Mouse (Mus musculus): Measurements from ENCODE around the gene Fndc11. TPM values are rescaled to one million over a fixed set of nuclear protein-coding genes. Genes with fewer than 3 reads are reported as not detected.
"Not testable (repeated sequence)": the region's sequence is repeated elsewhere in the genome, so short reads cannot be mapped to it uniquely, and the experiment has no call there.

The Fndc11 gene
- polyA plus RNA-seq (2017; shearing (Covaris generic)) = 1 to 10 TPM in 1 of 3 experiments, under 1 TPM in 2; 0.34 to 1.6 (median 0.53) TPM

DNA sequence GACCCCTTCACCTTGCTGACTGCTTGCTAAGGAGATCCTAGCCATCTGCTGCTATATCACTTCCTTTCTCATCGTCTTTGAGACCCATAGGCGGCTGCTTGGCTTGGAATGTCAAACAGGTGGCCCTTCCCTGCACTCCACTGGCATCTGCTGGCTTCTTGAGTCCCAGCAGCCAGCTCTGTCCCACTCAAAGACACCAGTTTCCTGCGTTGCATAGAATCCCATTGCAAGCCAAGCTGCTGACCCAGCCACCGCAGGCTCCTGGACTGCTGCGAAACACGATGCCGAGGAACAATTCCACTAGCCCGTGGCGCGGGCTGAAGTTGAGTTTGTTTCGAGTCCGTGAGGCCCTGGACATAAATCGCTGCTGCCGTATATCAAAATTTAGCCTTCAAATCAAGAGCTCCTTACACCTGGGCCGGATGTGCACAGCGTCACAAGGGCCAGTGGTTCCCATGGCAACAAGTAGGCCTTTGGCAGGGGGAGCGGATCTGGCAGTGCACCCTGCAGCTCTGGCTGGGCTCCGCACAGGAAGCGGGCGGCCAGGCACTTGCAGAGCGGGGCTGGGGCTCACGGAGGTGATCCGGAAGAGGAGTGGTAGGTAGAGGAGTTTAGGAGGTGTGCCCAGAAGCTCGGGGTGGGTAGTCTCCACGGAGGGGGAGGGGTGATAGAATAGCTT is at the start of gene Fndc11:
Fndc11 (plus strand) TSS at position 476 of the 679 bp plus-strand sequence.
- ATAC-seq = peak; percentile 99

DNA sequence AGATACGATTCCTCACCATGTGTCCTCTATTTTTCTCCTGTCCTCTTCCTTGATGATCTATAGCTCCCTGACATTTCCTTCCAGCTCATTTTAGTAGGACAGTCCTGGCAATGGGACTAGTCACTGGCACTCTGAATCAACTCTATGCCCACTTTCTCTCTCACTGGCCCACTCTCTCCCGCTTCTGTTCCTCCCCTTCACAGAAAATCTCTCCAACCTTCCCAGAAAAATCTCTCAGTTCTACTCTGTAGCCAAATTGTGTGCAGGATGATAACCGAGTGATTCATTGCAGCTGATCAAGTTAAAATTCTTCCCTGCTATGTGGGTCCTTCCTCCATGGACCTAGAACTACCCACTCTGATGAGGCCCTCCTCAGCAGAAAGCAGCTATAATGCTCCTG is 45.2 kb upstream of the Fndc11 start:
- no peak for ATAC-seq

DNA sequence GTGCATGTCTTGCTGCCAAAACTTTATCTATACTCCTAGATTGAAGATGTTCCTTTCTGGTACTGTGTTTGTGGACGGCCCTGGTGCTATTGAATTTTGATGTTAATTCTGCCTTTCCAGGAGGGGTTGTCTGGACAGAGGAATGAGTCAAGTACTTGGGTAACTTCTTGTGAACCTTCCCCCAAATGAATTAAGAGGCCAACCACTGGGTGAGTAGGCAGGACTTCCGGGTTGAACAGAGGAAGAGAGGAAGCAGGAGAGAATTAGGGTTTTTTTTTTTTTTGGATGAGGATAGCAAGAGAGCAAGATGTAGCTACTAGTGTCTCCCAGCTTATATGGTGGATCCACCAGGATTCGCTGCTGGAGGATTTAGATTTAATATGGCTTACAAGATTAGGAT is 41.8 kb upstream of the Fndc11 start:
- no peak for ATAC-seq

DNA sequence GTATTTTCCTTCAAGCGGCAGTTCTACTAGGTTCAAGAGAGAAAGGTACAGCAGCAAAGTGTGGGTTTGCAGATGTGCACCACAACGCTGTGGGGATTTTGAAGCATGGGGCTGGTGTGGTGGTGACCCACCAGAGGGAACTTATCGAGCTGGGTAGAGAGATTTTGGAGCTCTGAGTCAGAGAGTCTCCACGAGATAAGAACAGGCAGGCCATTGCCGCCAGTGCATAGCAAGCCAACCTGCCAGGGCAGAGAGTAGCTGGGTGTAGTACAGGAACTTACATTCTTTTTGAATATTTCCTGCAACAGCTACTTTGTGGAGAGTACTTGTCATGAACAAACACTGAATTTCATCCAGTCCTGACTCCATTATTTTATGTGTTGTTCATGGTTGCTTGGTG is 41.3 kb upstream of the Fndc11 start:
- ATAC-seq = no peak

DNA sequence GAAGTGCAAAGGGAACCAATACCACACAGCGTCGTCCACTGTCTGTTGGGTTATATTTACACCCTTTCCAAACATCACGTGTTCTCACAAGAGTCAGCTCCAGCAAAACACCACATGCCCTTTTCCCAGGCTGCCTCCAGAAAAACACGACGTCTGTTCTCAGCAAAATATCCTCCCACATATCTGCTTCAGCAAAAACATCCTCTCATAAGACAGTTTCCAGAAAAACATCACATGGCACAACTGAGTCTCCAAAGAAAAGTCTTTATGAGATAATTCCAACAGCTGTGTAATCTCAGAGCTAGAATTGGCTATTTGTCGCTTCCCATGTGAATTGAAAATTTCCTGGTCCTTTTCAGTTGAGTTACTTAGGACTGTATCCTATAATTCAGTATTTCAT is 38.9 kb upstream of the Fndc11 start:
- no peak for ATAC-seq

DNA sequence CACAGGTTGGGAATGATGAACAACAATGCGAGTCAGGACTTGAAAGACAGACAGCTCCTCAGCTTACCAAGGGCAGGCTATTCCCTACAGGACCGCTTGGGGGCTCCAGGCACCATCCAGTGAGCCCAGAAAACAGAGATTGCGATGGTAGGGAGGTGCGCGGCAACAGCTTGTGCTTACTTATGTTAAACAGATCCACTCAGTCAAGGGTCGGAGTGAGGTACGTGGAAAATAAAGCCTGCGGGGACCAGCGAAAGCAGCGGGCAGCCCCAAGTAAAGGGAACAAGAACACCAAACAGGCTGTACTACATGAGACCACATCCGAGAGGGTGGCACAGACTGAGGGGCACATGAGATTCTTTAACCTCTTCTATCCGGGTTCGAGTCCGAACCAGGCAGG is 33.2 kb upstream of the Fndc11 start:
- peak; percentile 73 for ATAC-seq

DNA sequence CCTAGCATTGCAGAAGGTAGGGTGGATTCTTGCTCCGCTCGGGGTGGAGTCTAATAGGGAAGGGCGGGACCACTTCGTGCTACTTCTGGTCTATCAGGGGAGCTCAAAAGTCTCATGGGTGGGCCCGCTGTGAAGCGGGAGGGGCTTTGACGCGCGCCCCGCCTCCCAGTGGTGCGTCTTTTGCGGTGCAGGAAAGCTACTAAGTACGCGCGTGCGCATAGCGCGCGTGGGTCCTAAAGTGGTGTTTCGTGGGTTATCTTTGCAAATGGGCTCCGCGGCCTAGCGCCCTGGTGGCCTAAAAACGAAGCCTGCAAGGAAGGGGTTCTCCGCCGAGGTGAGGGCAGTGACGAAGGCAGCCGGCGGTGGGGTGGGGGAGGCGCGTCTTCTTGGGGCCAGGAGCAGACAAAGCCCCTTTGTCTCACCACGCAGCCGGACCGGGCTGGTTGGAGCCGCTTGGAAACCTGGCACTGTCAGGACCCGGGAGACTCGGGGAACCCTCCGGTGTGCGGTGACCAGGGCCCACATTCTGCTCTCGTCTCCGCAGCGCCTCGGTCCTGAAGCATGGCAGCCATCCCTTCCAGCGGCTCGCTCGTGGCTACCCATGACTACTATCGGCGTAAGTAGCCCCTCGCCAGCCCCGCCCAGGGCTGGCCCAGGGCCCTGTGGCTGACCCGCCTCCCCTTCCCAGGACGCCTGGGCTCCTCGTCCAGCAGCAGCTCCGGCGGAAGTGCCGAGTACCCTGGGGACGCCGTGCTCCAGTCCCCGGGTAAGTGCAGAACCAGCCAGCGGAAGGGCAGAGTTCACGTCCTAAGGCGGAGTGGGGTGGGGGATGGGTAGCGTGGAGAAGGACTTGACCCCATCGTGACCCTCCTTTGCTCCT is 32.5 kb upstream of the Fndc11 start, which contains the start of gene Ppdpf:
Ppdpf (plus strand) TSS at position 127 of the 880 bp plus-strand sequence.
- ATAC-seq = peak; percentile 92

DNA sequence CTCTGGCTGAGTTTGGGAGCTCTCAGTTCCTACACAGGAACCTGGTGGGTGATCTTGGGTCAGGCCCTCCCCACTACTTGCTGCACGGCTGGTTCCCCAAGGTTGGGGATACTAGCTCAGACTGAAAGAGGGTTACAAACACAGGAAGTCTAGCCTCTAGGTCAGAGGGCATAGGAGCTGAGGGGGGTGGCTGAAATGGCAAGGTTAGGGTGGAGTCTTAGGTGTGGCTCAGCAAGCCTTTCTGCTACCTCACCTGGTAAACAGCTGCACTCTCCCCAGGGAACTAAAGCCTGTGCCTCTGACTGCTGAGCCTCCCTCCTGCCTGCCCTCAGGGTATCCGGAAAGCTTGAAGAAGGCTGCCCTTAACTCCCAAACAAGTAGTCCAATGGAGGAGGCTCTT is 31.1 kb upstream of the Fndc11 start:
- no peak for ATAC-seq

DNA sequence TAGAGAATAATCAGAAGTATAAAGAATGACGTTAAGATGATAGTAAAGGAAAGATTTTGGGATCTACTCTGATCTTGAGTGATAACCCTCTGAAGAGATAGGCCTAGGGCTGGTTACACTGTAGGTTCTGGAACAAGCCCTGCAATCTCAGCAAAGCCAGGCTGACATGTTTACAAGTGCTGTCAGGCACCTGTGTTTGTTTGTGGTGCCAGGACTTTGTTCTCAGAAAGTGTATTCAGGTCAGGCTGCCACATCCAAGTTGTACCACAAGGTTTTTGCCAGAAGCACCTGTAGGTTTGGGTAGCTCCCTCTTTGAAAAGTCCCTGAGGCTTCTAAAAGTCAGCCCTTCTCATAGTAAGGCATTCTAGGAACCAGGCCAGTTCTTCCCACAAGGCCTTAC is 30.5 kb upstream of the Fndc11 start:
- no peak for ATAC-seq

DNA sequence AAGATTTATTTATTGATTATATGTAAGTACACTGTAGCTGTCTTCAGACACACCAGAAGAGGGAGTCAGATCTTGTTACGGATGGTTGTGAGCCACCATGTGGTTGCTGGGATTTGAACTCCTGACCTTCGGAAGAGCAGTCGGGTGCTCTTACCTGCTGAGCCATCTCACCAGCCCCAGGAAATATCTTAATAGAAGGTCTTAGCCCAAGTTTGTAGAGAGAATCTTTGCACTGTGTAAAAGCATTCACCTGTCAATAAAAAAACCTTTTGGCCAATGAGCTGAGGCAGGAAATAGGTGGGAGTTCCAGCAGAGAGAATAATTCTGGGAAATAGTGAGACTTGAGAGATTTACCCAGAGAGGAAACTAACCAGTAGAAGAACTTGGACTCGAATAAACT is 28.4 kb upstream of the Fndc11 start:
- ATAC-seq = not testable (repeated sequence)

DNA sequence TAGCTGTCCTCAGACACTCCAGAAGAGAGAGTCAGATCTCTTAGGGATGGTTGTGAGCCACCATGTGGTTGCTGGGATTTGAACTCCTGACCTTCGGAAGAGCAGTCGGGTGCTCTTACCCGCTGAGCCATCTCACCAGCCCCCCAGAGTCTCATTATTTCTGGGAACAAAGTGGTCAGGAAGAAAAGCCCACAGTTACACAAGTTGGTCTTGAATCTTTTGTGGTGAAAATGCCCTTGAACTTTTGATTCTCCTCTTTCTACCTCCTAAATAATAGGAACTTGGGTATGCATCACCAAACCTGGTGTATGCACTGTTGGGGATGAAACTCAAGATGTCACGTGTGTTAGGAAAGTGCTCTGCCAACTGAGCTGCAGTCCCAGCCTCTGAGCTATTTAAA is 27.9 kb upstream of the Fndc11 start:
- ATAC-seq = no peak

DNA sequence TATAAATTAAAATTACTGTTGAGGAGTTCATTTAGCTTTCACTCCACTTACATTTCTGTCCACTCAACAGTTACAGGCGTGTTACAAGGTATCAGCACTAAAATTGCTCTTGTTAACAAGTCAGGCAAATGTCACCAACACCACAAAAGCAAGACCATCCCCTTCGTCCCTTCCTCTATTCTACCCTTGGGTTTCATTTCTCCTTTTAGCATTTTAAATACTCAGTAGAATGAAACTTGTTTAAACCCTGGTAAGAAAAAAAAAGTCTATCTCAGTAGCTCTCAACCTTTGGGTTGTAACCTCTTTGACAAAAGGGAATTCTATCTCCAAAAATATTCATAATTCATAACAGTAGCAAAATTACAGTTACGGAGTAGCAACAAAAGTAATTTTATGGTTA is 26.8 kb upstream of the Fndc11 start:
- ATAC-seq = no peak

DNA sequence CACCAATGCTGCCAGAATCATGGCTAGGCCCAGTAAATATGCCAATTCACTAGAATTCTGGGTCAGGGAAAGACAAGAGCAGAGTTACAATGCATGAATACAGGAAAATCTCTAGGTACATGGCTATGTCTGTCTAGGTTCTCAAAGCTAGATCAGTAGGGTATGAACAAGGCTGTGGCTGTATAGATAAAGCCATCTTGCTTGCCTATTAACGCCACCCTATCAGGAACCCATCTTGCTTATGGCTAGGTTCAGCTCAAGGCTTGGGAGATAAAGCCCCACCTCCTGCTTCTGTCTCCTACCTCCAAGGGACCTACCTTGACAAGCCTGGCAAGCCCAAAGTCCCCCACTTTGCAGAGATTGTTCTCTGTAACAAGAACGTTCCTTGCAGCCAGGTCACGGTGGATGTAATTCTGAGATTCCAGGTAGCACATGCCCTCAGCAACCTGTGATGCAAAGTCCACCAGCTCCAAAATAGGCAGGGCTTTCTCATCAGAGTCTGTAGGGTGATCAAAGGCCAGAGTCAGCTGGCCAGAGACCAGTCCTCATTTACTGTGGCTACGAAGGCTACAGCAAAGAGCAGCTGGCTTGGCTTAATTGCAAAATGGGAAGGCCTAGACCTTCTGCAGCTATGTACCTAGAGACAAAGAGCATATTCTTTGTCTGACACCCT is 23.0 kb upstream of the Fndc11 start:
- ATAC-seq = no peak

DNA sequence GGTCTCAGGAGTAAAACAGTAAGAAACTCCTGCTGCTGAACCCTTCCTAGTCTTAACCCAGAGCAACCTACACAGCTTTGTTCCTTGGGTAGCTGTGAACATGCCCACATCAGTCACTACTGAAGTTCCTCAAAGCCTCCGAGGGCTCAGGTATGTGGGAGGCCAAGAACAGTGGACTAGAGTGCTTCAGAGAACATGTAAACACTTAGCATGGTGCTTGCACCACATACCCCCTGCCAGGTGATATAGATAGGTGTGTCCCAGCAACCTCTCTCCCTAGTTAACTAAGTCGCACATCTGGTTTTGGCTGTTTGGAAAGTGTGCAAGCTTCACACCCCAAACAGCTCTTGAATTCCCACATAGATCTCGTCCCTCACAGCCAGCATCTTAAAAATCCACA is 18.2 kb upstream of the Fndc11 start:
- ATAC-seq = no peak

DNA sequence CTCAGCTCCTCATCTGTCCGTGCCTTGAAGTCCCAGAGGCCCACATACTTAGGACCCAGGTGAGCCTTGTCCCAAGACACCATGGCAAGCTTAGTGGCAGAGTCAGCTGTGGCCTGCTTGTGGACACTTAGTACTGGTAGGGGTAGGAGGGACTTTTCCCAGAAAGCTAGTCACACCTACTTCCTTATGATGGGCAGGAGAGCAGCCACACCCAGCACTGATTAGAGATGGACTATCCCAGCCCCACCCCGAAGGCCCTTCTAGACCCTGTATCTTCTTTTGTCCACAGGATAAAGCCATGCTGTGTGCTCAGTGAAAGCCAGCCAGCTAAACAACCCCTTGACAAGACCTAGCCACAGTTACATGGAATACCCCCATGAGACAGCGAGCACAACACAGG is 17.4 kb upstream of the Fndc11 start, which contains the start of gene Ptk6:
Ptk6 (minus strand) TSS at position 368 of the 400 bp plus-strand sequence.
- ATAC-seq = no peak

DNA sequence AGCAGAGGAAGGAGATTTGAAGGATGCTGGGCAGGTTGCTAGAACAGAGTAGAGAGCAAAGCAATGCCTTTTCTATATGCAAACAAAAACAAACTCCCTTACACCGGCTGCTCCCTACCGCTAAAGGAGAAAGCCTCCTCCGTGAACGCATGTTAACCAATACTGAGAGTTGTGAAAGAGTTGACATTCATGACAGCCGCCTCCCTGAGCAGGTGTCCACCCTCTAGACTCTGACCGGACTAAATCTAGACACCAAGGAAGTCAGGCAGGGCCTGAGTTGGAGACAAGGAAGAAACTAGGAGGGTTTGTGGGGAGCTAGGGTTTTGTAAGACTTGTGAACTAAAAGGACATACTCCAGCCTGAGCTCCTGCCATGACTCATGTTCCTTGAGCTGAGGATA is 16.9 kb upstream of the Fndc11 start:
- ATAC-seq = no peak

DNA sequence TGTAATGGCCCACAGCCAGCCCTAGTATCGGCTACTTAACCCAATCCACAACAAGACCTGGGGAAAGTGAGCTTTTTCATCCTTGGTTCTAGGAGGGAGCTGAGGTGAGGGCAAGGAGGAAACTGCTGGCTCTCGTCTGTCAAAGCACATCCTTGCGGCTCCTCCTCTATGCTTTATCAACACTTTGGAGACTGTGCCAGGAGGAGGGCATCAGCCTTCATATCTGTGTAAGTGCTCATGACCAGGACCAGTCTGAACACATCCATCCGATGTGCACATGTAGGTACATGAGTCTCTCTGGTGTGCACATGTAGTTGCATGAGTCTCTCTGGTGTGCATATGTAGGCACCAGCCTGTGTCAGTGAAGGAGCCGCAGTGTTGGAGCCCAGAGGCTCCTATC is 14.1 kb upstream of the Fndc11 start:
- no peak for ATAC-seq

DNA sequence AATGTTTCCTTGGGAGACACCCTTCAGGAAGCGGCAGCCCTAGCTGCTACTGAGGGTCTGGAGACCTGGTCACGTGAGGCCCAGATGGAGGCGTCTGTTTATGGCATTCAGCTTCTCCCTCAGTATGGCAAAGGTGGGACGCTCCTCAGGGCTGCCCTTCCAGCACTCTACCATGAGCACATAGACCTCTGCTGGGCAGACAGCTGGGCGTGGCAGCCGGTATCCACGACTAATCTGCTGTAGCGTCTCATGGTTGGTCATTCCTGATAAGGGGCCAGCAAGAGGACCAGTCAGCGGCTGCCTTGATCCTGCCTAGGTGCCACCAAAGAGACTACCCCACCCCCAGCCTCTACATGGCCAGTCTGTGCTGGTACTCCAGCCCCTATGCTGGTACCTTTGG is 13.7 kb upstream of the Fndc11 start:
- ATAC-seq = no peak

DNA sequence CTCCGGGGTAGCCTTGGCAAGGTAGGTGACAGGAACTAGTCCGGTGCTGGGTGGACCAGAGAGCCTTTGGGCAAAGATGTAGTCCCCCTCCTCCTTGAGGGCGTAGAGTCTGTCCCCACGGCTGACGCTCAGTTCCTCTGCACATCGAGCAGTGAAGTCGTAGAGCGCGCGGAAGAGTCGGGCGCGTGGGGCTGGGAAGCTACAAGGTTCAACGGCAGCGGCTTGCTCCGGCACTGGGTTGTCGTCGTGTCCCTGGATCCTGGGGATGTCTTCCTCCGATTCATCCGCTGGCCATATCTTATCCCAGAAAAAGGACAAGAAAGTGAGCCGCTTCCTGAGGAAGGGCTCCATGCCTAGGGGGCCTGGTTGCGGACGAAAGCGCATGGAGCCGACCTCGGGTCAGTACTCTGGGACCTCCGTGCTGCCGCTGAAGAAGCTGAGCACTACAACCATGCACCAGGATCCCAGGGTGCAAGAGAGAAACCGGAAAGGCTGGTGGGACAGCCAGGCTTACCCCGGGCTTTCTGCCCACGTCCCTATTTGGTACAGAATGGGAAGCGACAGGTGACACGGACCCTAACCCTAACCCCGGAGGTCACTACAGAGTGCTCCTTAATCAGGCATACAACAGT is 7.3 kb upstream of the Fndc11 start:
- peak; percentile 58 for ATAC-seq

DNA sequence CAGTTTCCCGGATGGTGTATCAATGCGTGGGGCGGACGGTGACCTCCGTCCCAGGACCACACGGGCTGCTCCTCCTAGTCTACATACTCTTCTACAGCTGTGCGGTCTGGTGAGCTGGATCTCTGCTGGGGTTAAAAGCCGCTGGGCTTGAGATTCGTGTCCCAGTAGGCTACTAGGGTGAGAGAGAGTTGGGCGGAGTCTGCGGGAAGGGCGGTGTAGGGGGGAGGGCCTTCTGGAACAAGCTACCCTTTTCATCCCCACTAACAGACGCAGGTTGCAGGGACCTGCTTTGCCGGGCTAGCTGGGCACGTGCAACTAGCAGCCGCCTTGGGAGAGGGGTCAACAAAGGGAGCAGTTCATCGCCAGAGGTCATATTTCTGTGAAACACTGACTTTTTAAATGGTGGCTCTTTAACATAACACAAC is 6.8 kb upstream of the Fndc11 start, which contains the start of gene Srms:
Srms (minus strand) TSS at position 165 of the 425 bp plus-strand sequence.
- peak; percentile 68 for ATAC-seq

DNA sequence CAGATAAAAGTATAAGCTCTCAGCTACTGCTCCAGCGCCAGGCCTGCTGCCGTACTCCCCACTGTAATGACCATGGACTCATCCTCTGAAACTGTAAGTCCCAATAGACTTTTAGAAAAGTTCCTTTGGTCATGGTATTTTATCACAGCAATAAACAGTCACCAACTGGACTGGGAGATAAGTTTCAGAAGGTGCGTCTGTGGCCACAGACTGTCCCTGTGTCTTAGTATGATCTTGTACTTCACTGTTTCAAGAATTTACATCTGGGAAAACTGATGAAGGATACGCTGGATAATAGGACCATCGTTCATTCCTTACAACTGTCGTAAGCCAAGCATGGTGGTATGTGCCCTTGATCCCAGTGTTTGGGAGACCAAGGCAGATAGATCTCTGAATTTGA is 3.8 kb upstream of the Fndc11 start:
- ATAC-seq = no peak

DNA sequence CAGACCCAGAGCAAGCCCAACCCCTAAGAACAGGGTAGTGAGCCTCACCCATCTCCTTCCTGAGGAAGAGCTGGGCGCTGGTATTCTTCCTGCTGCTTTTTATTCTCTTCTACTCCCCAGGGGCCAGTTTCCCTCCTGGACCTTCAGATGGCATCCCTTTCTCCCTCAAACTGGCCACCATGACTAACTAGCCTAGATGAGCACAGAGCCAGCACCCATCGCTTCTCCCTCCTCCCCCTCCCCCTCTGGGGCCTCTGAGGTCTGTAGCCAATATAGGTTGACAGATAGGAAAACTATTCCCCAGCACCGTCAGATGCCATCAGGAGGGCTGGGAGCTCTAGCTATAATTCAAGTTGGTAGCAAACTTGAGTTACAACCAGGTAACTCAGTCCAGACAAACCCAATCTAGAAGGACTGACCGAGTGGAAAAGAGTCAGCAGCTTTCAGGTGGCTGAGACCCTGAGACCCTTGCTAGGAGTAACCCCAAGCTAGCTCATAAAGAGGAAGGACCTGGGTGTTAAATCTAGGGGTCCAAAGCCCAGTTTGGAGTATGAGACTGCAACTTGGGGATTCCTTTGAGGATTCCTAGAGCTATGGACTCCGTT is 830 bp upstream of the Fndc11 start:
- no peak for ATAC-seq

Measured in inflammation-experienced regulatory T-cells, adult 6 months (primary cell).